Mouse (Mus musculus) heart, postnatal 25 days (tissue): ENCODE data around the gene Plpp2. TPM values are rescaled to one million over a fixed set of nuclear protein-coding genes. Genes with fewer than 3 reads are reported as not detected.

Experiments
- DNase-seq: peaks from one replicate; pipeline ENCODE4 v3.0.0; 2022; ENCODE audit warnings: low spot score
- intact Hi-C: fragments of 180-260 bp; cut with DNase I; formaldehyde crosslinking; loops from one replicate; pipeline ENCODE4 v1.15.1; 2025
- total RNA-seq, 2 experiments: library from RNA; stranded (reverse); gene quantifications; 2 replicates each; pipeline ENCODE4 v1.2.3; 2021

Plpp2 gene
- total RNA-seq, 2 experiments from 2014 or later: 2.7 to 2.9 TPM

- DNase-seq: no peak
- intact Hi-C loops: no loop called here
Observed at GRCm38 (mm10) chr10:79552531-79552930, 18.9 kb upstream of the Plpp2 start.

- intact Hi-C loops: no loop called here
- no peak for DNase-seq
Observed at GRCm38 (mm10) chr10:79550366-79550765, 16.8 kb upstream of the Plpp2 start.

- intact Hi-C loops: no loop called here
- no peak for DNase-seq
Observed at GRCm38 (mm10) chr10:79548971-79549723, 15.6 kb upstream of the Plpp2 start.

- intact Hi-C loops: no loop called here
- DNase-seq: no peak
Observed at GRCm38 (mm10) chr10:79548546-79548945, 14.9 kb upstream of the Plpp2 start.

GRCm38 (mm10) chr10:79547148-79547675, 13.6 kb upstream of the Plpp2 start:
- intact Hi-C loops: no loop called here
- DNase-seq: no peak

GRCm38 (mm10) chr10:79546483-79546882, 12.9 kb upstream of the Plpp2 start:
- intact Hi-C loops: no loop called here
- DNase-seq: no peak

GRCm38 (mm10) chr10:79545891-79546290, 12.3 kb upstream of the Plpp2 start:
- intact Hi-C loops: no loop called here
- DNase-seq: no peak

GRCm38 (mm10) chr10:79544631-79545030, 11.0 kb upstream of the Plpp2 start:
- intact Hi-C loops: no loop called here
- no peak for DNase-seq

GRCm38 (mm10) chr10:79543884-79544597, 10.4 kb upstream of the Plpp2 start:
- intact Hi-C loops: no loop called here

GRCm38 (mm10) chr10:79542171-79542570, 8.6 kb upstream of the Plpp2 start:
- intact Hi-C loops: no loop called here
- DNase-seq: no peak

More at GRCm38 (mm10) chr10:79543884-79544597, 10.4 kb upstream of the Plpp2 start:
- no peak for DNase-seq

GRCm38 (mm10) chr10:79541522-79541921, 7.9 kb upstream of the Plpp2 start:
- DNase-seq: no peak

GRCm38 (mm10) chr10:79540746-79541145, 7.2 kb upstream of the Plpp2 start:
- intact Hi-C loops: no loop called here
- no peak for DNase-seq

More at GRCm38 (mm10) chr10:79541522-79541921, 7.9 kb upstream of the Plpp2 start:
- intact Hi-C loops: no loop called here

- no peak for DNase-seq
- intact Hi-C loops: no loop called here
Observed at GRCm38 (mm10) chr10:79539701-79540495, 6.3 kb upstream of the Plpp2 start.

GRCm38 (mm10) chr10:79538873-79539272, 5.3 kb upstream of the Plpp2 start:
- no peak for DNase-seq

GRCm38 (mm10) chr10:79538323-79538722, 4.7 kb upstream of the Plpp2 start:
- DNase-seq: no peak
- intact Hi-C loops: no loop called here

More at GRCm38 (mm10) chr10:79538873-79539272, 5.3 kb upstream of the Plpp2 start:
- intact Hi-C loops: no loop called here

- no peak for DNase-seq
- intact Hi-C loops: no loop called here
Observed at GRCm38 (mm10) chr10:79537781-79538180, 4.2 kb upstream of the Plpp2 start.

GRCm38 (mm10) chr10:79537271-79537670, 3.7 kb upstream of the Plpp2 start:
- intact Hi-C loops: no loop called here
- DNase-seq: no peak

GRCm38 (mm10) chr10:79536461-79537080, 3.0 kb upstream of the Plpp2 start:
- no peak for DNase-seq
- intact Hi-C loops: no loop called here

- DNase-seq: no peak
- intact Hi-C loops: no loop called here
Observed at GRCm38 (mm10) chr10:79535431-79535830, 1.8 kb upstream of the Plpp2 start.

- DNase-seq: no peak
- intact Hi-C loops: no loop called here
Observed at GRCm38 (mm10) chr10:79534426-79534825, 830 bp upstream of the Plpp2 start.
